Comparison of ENCODE assay signal across 12 mouse cellular contexts in the genomic region with DNA sequence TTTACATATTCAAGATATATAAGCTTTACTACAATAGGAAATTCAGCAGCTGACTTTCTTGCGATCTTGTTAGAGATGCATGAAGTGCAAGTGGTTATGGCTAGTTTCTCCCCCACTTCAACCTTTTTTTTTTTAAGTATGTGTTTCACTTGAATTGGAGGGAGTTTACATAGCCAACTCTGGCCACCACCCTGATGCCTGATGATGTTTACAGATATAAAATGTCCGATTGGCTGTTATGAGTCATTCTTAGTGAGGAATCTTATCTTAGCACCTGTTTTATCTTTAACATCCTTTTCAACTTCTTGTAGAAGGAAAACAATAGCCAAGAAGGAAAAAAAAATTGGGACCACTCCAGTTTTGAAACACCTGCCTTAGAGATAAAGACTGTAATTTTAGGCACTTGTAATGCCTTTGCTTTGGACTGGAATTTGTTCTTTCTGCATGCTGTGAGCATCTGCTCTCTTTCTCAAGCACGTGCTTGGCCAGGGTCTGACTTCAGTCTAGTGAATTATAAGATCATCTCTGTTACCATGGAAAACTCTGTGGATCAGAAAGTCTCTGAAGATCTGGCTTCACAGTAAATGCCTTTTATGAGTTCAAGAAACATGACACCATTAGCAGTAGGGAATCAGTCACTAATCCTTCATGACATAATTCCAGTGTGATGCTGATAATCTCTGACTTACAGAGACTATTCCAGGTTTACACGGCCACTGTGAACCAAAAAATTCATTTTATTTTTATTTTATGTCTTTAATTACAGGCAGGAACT.
DNase-seq lines count a peak whose midpoint lies in the region; ATAC-seq and TF ChIP-seq lines count a peak whose summit lies in the region.
"Had no signal": no experiment of that assay in that cellular context is flagged by ENCODE, and none has a peak within 500 bp of the region (broad histone marks: within the 10 kb centered on the region; RNA-seq: fewer than 3 reads in every experiment).

No protein-coding gene starts in this region.

- ATAC-seq in forebrain, embryonic 13.5 days: peak; percentile 68; the same call in 1 of the 2 replicates
- ATAC-seq in lung, postnatal 0 days: no peak
- ATAC-seq in limb, embryonic 13.5 days (ENCODE audit: low FRiP score, low read depth): peak; percentile 85

- H3K4me2 ChIP-seq in forebrain, embryonic 13.5 days: no peak overlapping the region
- H3K4me2 ChIP-seq in lung, postnatal 0 days (replicated peaks; ENCODE audit: low read depth, low read length): no peak overlapping the region
- H3K4me2 ChIP-seq in limb, embryonic 13.5 days (replicated peaks): no peak overlapping the region
- H3K4me2 ChIP-seq: liver, embryonic 13.5 days had no signal

- TF ChIP-seq EP300 in lung, postnatal 0 days (IDR thresholded peaks at IDR 0.05): peak; percentile 44; the same call in 1 of the 2 replicates

- 51% methylated on average over 4 of the region's 4 CpGs for WGBS in forebrain, embryonic 13.5 days
- 63% methylated on average over 4 of the region's 4 CpGs for WGBS in forebrain, embryonic 10.5 days
- 38% methylated on average over 4 of the region's 4 CpGs for WGBS in lung, postnatal 0 days
- 44% methylated on average over 4 of the region's 4 CpGs for WGBS in limb, embryonic 13.5 days

- no peak overlapping the region for H3K27ac ChIP-seq in forebrain, embryonic 13.5 days
- H3K27ac ChIP-seq in forebrain, embryonic 10.5 days: no peak overlapping the region
- H3K27ac ChIP-seq in lung, postnatal 0 days (ENCODE audit: low read length): no peak overlapping the region
- no peak overlapping the region for H3K27ac ChIP-seq in limb, embryonic 13.5 days
- H3K27ac ChIP-seq: liver, embryonic 13.5 days had no signal

- H3K4me3 ChIP-seq in forebrain, embryonic 13.5 days: no peak overlapping the region
- H3K4me3 ChIP-seq in forebrain, embryonic 10.5 days: no peak overlapping the region
- H3K4me3 ChIP-seq in lung, postnatal 0 days (ENCODE audit: low read depth, low read length): no peak overlapping the region
- H3K4me3 ChIP-seq in limb, embryonic 13.5 days: no peak overlapping the region
- H3K4me3 ChIP-seq: liver, embryonic 13.5 days had no signal

- no peak for TF ChIP-seq CTCF in lung, postnatal 0 days (IDR thresholded peaks at IDR 0.05)

- H3K9ac ChIP-seq in forebrain, embryonic 13.5 days: no peak overlapping the region
- H3K9ac ChIP-seq in lung, postnatal 0 days (replicated peaks; ENCODE audit: low read depth): no peak overlapping the region
- no peak overlapping the region for H3K9ac ChIP-seq in limb, embryonic 13.5 days
- H3K9ac ChIP-seq: liver, embryonic 13.5 days had no signal

- no peaks in the 10 kb centered on the region for H3K4me1 ChIP-seq in forebrain, embryonic 13.5 days
- H3K4me1 ChIP-seq in forebrain, embryonic 10.5 days: peaks cover 20% of the 10 kb centered on the region
- no peaks in the 10 kb centered on the region for H3K4me1 ChIP-seq in lung, postnatal 0 days (ENCODE audit: insufficient read depth, low read depth, low read length)
- H3K4me1 ChIP-seq in limb, embryonic 13.5 days: 0 out of 2 replicates have a peak, but pooled peaks cover 6% of the 10 kb centered on the region
- H3K4me1 ChIP-seq: liver, embryonic 13.5 days had no signal

- H3K36me3 ChIP-seq in forebrain, embryonic 13.5 days (ENCODE audit: poor library complexity, severe bottlenecking): no peaks in the 10 kb centered on the region
- no peaks in the 10 kb centered on the region for H3K36me3 ChIP-seq in forebrain, embryonic 10.5 days (replicated peaks)
- no peaks in the 10 kb centered on the region for H3K36me3 ChIP-seq in lung, postnatal 0 days (ENCODE audit: insufficient read depth, low read length)
- H3K36me3 ChIP-seq in limb, embryonic 13.5 days: no peaks in the 10 kb centered on the region
- H3K36me3 ChIP-seq: liver, embryonic 13.5 days had no signal

- H3K27me3 ChIP-seq in forebrain, embryonic 13.5 days: no peaks in the 10 kb centered on the region
- H3K27me3 ChIP-seq in forebrain, embryonic 10.5 days (ENCODE audit: poor library complexity, severe bottlenecking): no peaks in the 10 kb centered on the region
- no peaks in the 10 kb centered on the region for H3K27me3 ChIP-seq in lung, postnatal 0 days (replicated peaks; ENCODE audit: insufficient read depth, low read length)
- H3K27me3 ChIP-seq in limb, embryonic 13.5 days: no peaks in the 10 kb centered on the region
- H3K27me3 ChIP-seq: liver, embryonic 13.5 days had no signal

- no peaks in the 10 kb centered on the region for H3K9me3 ChIP-seq in forebrain, embryonic 13.5 days (replicated peaks)
- no peaks in the 10 kb centered on the region for H3K9me3 ChIP-seq in forebrain, embryonic 10.5 days
- no peaks in the 10 kb centered on the region for H3K9me3 ChIP-seq in lung, postnatal 0 days (ENCODE audit: low read length)
- no peaks in the 10 kb centered on the region for H3K9me3 ChIP-seq in limb, embryonic 13.5 days
- H3K9me3 ChIP-seq: liver, embryonic 13.5 days had no signal

- no peak for DNase-seq in forebrain, embryonic 10.5 days (ENCODE audit: extremely low spot score, low spot score)
- DNase-seq in lung, postnatal 0 days (ENCODE audit: low spot score): no peak
- no peak for DNase-seq in lung, postnatal 14 days
- DNase-seq in urinary bladder, postnatal 14 days (ENCODE audit: low spot score): no peak
- no peak for DNase-seq in kidney, postnatal 4 days
- DNase-seq in ovary, postnatal 36 days (ENCODE audit: low spot score): no peak
- DNase-seq: cerebellum, adult 11 months; kidney, postnatal 36 days; liver, embryonic 13.5 days; right cerebral cortex, postnatal 25 days had no signal
